Mouse (Mus musculus): Measurements from ENCODE around the gene Npff. TPM values are rescaled to one million over a fixed set of nuclear protein-coding genes. Genes with fewer than 3 reads are reported as not detected.

The Npff gene
- not detected in 2 replicates for polyA plus RNA-seq (2021; fragmentation: Nextera tagmentation)
- long read RNA-seq, experiment 1, result 0 reads
- long read RNA-seq, experiment 2, partial matches to known transcripts, result 0 of 2 reads
- long read RNA-seq, experiment 2, other reads (novel, unspliced or antisense), result 0 of 2 reads

DNA sequence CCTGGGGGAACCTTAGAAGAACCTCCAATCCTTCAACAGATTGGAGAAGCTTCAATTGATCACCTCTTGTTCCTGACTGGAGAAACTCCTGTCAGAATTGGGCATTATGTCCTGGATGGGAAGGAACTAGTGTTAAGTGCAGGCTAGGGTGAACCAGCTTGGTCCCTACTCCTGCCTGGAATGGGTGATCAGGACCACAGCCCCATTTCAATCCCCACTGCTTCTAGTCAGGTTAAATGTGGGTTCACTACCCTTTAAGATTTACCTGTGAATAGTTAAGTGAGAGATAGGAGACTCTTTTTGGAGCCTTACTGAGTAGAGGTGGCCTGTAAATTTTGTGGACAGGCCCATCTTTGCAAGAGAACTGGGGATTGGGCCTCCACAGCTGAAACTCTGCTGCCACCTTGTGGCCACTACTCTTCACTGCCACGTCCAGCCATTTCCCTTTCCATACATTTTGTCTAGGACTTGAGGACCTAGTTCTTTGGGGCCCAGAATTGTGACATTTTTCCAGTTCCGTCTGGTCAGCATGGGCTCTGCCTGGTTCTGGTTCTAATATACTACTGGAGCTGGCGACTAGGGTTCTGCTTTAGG, at the start of gene Npff:
Gene Npff (minus strand): TSS at position 51 of the 594 bp plus-strand sequence.

DNA sequence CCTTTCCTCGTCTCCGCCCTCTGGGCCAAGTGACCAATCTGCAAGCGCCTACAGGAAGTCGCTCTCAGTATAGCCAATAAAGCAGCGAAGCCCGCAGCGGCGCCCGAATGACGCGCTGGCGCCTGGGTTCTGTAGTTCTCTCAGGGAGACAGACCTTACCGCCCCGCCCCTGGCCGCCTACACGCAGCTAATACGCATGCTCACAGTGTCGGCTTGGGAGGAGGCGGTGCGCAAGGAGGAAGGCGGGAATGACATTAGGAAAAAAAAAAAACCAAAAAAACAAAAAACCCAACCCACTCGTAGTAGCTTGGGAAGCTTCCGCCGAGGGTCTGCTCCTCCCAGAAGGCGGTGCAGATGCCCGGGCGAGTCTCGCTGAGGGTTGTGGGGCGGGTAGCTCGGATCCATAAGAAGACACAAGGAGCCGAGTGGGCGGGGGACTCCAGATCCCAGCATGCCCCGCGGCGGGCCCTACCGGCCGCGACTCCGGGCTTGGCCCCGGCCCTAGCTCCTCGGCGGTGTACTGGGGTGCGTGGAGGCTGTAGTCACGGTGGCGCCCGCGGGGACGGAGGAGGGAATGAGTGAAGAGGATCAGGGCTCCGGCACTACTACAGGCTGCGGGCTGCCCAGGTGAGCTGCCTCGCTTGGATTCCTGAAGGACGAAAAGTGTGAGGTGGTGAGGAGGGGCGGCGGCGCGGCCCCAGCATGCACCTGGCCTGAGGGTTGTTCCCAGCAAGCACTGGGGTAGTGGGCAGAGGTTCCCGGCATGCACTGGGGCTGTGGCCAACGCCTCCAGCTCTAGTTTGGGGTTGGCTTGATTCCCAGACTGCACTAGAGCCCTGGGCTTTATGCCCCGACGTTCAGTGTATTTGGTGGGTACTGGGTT, 6.5 kb downstream of the Npff start, which contains the start of gene Tarbp2:
Gene Tarbp2 (plus strand): TSS at position 217 of the 883 bp plus-strand sequence.

DNA sequence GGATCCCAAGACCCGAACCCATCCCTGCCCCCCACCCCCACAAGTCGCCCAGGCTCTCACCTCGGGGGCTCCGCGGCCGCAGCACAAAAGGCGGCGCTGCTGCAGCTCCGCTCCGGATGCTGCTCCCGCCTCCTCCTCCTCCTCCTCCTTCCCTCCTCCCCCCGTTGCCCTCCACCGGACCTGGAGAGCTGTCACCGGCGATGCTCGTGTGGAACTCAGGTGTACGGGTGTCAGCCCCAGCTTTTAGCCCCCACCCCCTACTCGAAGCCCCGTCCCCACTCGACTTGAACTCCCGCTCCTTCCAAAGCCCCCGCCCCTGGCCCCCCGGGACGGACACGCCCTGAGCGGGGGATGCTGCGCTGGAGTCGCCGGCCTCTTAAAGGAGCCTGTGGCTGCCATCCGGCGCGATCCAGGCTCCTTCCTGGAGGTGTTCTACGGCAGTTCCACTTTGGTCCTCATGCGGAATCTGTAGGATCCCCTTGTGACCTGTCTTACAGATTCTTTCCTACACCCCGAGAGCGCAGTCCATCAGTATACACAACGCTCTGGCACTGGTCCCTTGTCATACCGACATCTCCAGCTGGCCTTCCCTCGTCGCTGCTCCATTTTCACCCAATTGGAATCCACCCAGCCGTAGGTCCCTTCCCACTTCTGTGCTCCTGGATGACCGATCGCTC, 7.9 kb downstream of the Npff start, which contains the start of gene Map3k12:
Gene Map3k12 (minus strand): TSS at position 337 of the 677 bp plus-strand sequence.

DNA sequence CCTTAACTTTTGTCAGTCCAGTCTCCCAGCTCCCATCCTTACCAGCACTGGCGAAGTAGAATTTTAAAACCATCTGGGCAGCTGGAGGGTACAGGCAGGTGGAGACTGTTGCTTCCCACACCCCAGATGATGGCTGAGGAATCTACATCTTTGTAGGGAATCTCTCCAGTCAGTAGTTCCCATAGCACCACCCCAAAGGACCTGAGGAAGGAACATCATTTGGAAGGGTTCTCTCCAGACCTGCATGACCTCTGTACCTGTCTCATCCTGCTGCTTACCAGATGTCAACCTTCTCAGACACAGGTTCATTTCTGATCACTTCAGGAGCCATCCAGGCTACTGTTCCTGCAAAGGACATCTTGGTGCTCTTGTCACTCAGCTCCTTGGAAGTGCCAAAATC, 21.3 kb downstream of the Npff start, which contains the start of gene Gm10337:
Gene Gm10337 (plus strand): TSS at position 276 of the 400 bp plus-strand sequence.

Other genes starting within 250 kb of the Npff start
- 36.2 and 40.4 TPM in 2 replicates for gene Mfsd5, start 245.5 kb downstream of the Npff start, polyA plus RNA-seq (2021; fragmentation: Nextera tagmentation)
- gene Espl1, start 228.7 kb downstream of the Npff start, polyA plus RNA-seq (2021; fragmentation: Nextera tagmentation), result 0.43 and 1.2 TPM in 2 replicates
- gene Pfdn5, start 198.8 kb downstream of the Npff start, polyA plus RNA-seq (2021; fragmentation: Nextera tagmentation), result 1,324 and 1,439 TPM in 2 replicates
- 66.8 and 72.5 TPM in 2 replicates for gene Myg1, start 193.2 kb downstream of the Npff start, polyA plus RNA-seq (2021; fragmentation: Nextera tagmentation)
- 17.5 and 18.6 TPM in 2 replicates for gene Aaas, start 174.2 kb downstream of the Npff start, polyA plus RNA-seq (2021; fragmentation: Nextera tagmentation)
- 0.64 and 0.93 TPM in 2 replicates for gene Sp7, start 157.8 kb downstream of the Npff start, polyA plus RNA-seq (2021; fragmentation: Nextera tagmentation)
- 0.82 and 0.83 TPM in 2 replicates for gene Sp1, start 118.8 kb downstream of the Npff start, polyA plus RNA-seq (2021; fragmentation: Nextera tagmentation)
- 0.65 and 0.93 TPM in 2 replicates for gene Amhr2, start 79.6 kb downstream of the Npff start, polyA plus RNA-seq (2021; fragmentation: Nextera tagmentation)
- 88.3 and 96.2 TPM in 2 replicates for gene Prr13, start 65.9 kb downstream of the Npff start, polyA plus RNA-seq (2021; fragmentation: Nextera tagmentation)
- 97.3 and 100 TPM in 2 replicates for gene Pcbp2, start 54.4 kb downstream of the Npff start, polyA plus RNA-seq (2021; fragmentation: Nextera tagmentation)
- not detected in 2 replicates for gene Gm10337, start 21.2 kb downstream of the Npff start, polyA plus RNA-seq (2021; fragmentation: Nextera tagmentation)
- 28.2 and 31.6 TPM in 2 replicates for gene Map3k12, start 7.9 kb downstream of the Npff start, polyA plus RNA-seq (2021; fragmentation: Nextera tagmentation)
- 13.2 and 15.6 TPM in 2 replicates for gene Tarbp2, start 6.8 kb downstream of the Npff start, polyA plus RNA-seq (2021; fragmentation: Nextera tagmentation)
- gene Gm28047, start 100.1 kb upstream of the Npff start, polyA plus RNA-seq (2021; fragmentation: Nextera tagmentation), result 0.49 and 0.65 TPM in 2 replicates
- gene Atf7, start 100.5 kb upstream of the Npff start, polyA plus RNA-seq (2021; fragmentation: Nextera tagmentation), result 19.9 and 23.1 TPM in 2 replicates
- 338 and 403 TPM in 2 replicates for gene Atp5g2, start 147.4 kb upstream of the Npff start, polyA plus RNA-seq (2021; fragmentation: Nextera tagmentation)
- 46.5 and 48.5 TPM in 2 replicates for gene Calcoco1, start 197.2 kb upstream of the Npff start, polyA plus RNA-seq (2021; fragmentation: Nextera tagmentation)

Measured in layer of hippocampus, adult 6 months (tissue).